Comparison of ENCODE assay signal across 8 mouse cellular contexts in genomic region chr12:69436839-69437501, GRCm38 (mm10).
DNase-seq lines count a peak whose midpoint lies in the region; ATAC-seq and TF ChIP-seq lines count a peak whose summit lies in the region.

No protein-coding gene starts in this region.

- in situ Hi-C loops in Patski (cut with MboI; ENCODE audit: low pct_unique_long_range_greater_than_20kb): no loop called here

- CTCF ChIA-PET in Patski (lab: Charles Lee): interaction anchor here (0.7 to 1.4 kb wide), 5 partner anchors 10 to 108 kb away, joined by 3 to 4 read pairs (median 4); no protein-coding TSS in a partner anchor

- POLR2A ChIA-PET in Patski (lab: Charles Lee): interaction anchor here (0.7 kb wide), 3 partner anchors 14 to 164 kb away, joined by 3 to 7 read pairs (median 7); no protein-coding TSS in a partner anchor

- no peaks in the 10 kb centered on the region for H3K27me3 ChIP-seq in Patski

- DNase-seq in layer of hippocampus, adult 9-11 months: peak; percentile 50
- DNase-seq in layer of hippocampus, postnatal 14 days (ENCODE audit: low spot score in 2 of 2): no peak
- DNase-seq in Patski (ENCODE audit: low read depth, low spot score): peak; percentile 90
- peak; percentile 81 for DNase-seq in fibroblast of lung, adult 2 months (ENCODE audit: low read depth)
- peak; percentile 71 for DNase-seq in lung, postnatal 36 days
- DNase-seq in cerebellum, adult 18-20 months: no peak
- no peak for DNase-seq in spleen, postnatal 14 days (ENCODE audit: low spot score in 2 of 2)
- no peak for DNase-seq in urinary bladder, postnatal 25 days (ENCODE audit: low spot score)

- peak; percentile 65 for ATAC-seq in Patski

- no peak for TF ChIP-seq CTCF in Patski (IDR thresholded peaks at IDR 0.05)

Comparison
In these comparisons a context has a peak if more than half of its experiments do, and no peak if none do; other contexts are left out.
1. DNase-seq: peak in layer of hippocampus, adult 9-11 months (single experiment), Patski (single experiment), fibroblast of lung, adult 2 months (single experiment) and lung, postnatal 36 days (single experiment); none in layer of hippocampus, postnatal 14 days (0 of 2), cerebellum, adult 18-20 months (0 of 2), spleen, postnatal 14 days (0 of 2) and urinary bladder, postnatal 25 days (single experiment).